Mouse (Mus musculus): ENCODE results near the gene Vmn2r19. TPM values are rescaled to one million over a fixed set of nuclear protein-coding genes. Genes with fewer than 3 reads are reported as not detected.
"Not testable (repeated sequence)": the region's sequence is repeated elsewhere in the genome, so short reads cannot be mapped to it uniquely, and the experiment has no call there.

The Vmn2r19 gene
- polyA plus RNA-seq, 2 experiments = not detected

GRCm38 (mm10) chr6:123289753-123290152 lies 18.4 kb upstream of the Vmn2r19 start, which contains the start of gene Clec4e:
Clec4e (minus strand) TSS chr6:123289870.
- no peak for DNase-seq (ENCODE audit: low spot score)
- Histone ChIP-seq H3K36me3 (ENCODE audit: control insufficient read depth, insufficient read depth, low read length) (no peaks in the 10 kb centered on the region), H3K4me3 (replicated peaks; ENCODE audit: low read length) (no peak within 1 kb of the TSS), H3K27ac (replicated peaks; ENCODE audit: low read depth, low read length) (no peak within 1 kb of the TSS), H3K9ac (ENCODE audit: low read depth, low read length, severe bottlenecking) (no peak within 1 kb of the TSS), H3K9me3 (ENCODE audit: control insufficient read depth, low read length) (no peaks in the 10 kb centered on the region), H3K27me3 (ENCODE audit: control insufficient read depth, insufficient read depth, low read length) (no peaks in the 10 kb centered on the region), H3K4me2 (replicated peaks; ENCODE audit: low read depth, low read length, severe bottlenecking) (no peak within 1 kb of the TSS), H3K4me1 (ENCODE audit: control insufficient read depth, insufficient read depth, low read length) (no peaks in the 10 kb centered on the region)
- WGBS = 84% methylated on average over 4 of the region's 4 CpGs
- ATAC-seq (ENCODE audit: low FRiP score, low read depth) = no peak
- TF ChIP-seq POLR2A (IDR thresholded peaks at IDR 0.05; ENCODE audit: borderline replicate concordance, extremely low read depth, insufficient read depth, insufficient read length) = no peak

GRCm38 (mm10) chr6:123292751-123293400 lies 15.3 kb upstream of the Vmn2r19 start:
- ATAC-seq (ENCODE audit: low FRiP score, low read depth) (no peak), DNase-seq (ENCODE audit: low spot score) (no peak)
- WGBS = 96% methylated on average over 1 of the region's 1 CpGs
- Histone ChIP-seq H3K36me3 (ENCODE audit: control insufficient read depth, insufficient read depth, low read length) (no peaks in the 10 kb centered on the region), H3K27me3 (ENCODE audit: control insufficient read depth, insufficient read depth, low read length) (no peaks in the 10 kb centered on the region), H3K9me3 (ENCODE audit: control insufficient read depth, low read length) (no peaks in the 10 kb centered on the region), H3K9ac (ENCODE audit: low read depth, low read length, severe bottlenecking) (no peak overlapping the region), H3K4me1 (ENCODE audit: control insufficient read depth, insufficient read depth, low read length) (no peaks in the 10 kb centered on the region), H3K27ac (replicated peaks; ENCODE audit: low read depth, low read length) (no peak overlapping the region), H3K4me3 (replicated peaks; ENCODE audit: low read length) (no peak overlapping the region), H3K4me2 (replicated peaks; ENCODE audit: low read depth, low read length, severe bottlenecking) (no peak overlapping the region)
- TF ChIP-seq POLR2A (IDR thresholded peaks at IDR 0.05; ENCODE audit: borderline replicate concordance, extremely low read depth, insufficient read depth, insufficient read length) = no peak

- H3K4me2 ChIP-seq (replicated peaks; ENCODE audit: low read depth, low read length, severe bottlenecking); ATAC-seq (ENCODE audit: low FRiP score, low read depth); DNase-seq (ENCODE audit: low spot score); H3K9ac ChIP-seq (ENCODE audit: low read depth, low read length, severe bottlenecking); H3K4me1 ChIP-seq (ENCODE audit: control insufficient read depth, insufficient read depth, low read length); H3K27me3 ChIP-seq (ENCODE audit: control insufficient read depth, insufficient read depth, low read length); H3K9me3 ChIP-seq (ENCODE audit: control insufficient read depth, low read length); H3K4me3 ChIP-seq (replicated peaks; ENCODE audit: low read length); H3K36me3 ChIP-seq (ENCODE audit: control insufficient read depth, insufficient read depth, low read length); H3K27ac ChIP-seq (replicated peaks; ENCODE audit: low read depth, low read length): not testable (repeated sequence)
- WGBS = 86% methylated on average over 11 of the region's 11 CpGs
These were observed 14.6 kb upstream of the Vmn2r19 start for GRCm38 (mm10) chr6:123293509-123293908.

- no peak for ATAC-seq (ENCODE audit: low FRiP score, low read depth)
- H3K4me2 ChIP-seq (replicated peaks; ENCODE audit: low read depth, low read length, severe bottlenecking) = no peak overlapping the region
- no peak overlapping the region for H3K9ac ChIP-seq (ENCODE audit: low read depth, low read length, severe bottlenecking)
- H3K4me3 ChIP-seq (replicated peaks; ENCODE audit: low read length) = no peak overlapping the region
- no peaks in the 10 kb centered on the region for H3K4me1 ChIP-seq (ENCODE audit: control insufficient read depth, insufficient read depth, low read length)
- H3K9me3 ChIP-seq (ENCODE audit: control insufficient read depth, low read length) = no peaks in the 10 kb centered on the region
- H3K36me3 ChIP-seq (ENCODE audit: control insufficient read depth, insufficient read depth, low read length) = no peaks in the 10 kb centered on the region
- no peak overlapping the region for H3K27ac ChIP-seq (replicated peaks; ENCODE audit: low read depth, low read length)
- no peak for DNase-seq (ENCODE audit: low spot score)
- no peak for TF ChIP-seq POLR2A (IDR thresholded peaks at IDR 0.05; ENCODE audit: borderline replicate concordance, extremely low read depth, insufficient read depth, insufficient read length)
- H3K27me3 ChIP-seq (ENCODE audit: control insufficient read depth, insufficient read depth, low read length) = no peaks in the 10 kb centered on the region
- WGBS = 69% methylated on average over 1 of the region's 1 CpGs
These were observed 11.4 kb upstream of the Vmn2r19 start for GRCm38 (mm10) chr6:123296687-123297086.

- not testable (repeated sequence) for H3K36me3 ChIP-seq (ENCODE audit: control insufficient read depth, insufficient read depth, low read length); H3K4me2 ChIP-seq (replicated peaks; ENCODE audit: low read depth, low read length, severe bottlenecking); H3K27ac ChIP-seq (replicated peaks; ENCODE audit: low read depth, low read length); H3K4me1 ChIP-seq (ENCODE audit: control insufficient read depth, insufficient read depth, low read length); H3K4me3 ChIP-seq (replicated peaks; ENCODE audit: low read length); H3K27me3 ChIP-seq (ENCODE audit: control insufficient read depth, insufficient read depth, low read length); H3K9me3 ChIP-seq (ENCODE audit: control insufficient read depth, low read length); ATAC-seq (ENCODE audit: low FRiP score, low read depth); DNase-seq (ENCODE audit: low spot score); H3K9ac ChIP-seq (ENCODE audit: low read depth, low read length, severe bottlenecking)
- WGBS = 85% methylated on average over 7 of the region's 7 CpGs
These were observed 1.8 kb upstream of the Vmn2r19 start for GRCm38 (mm10) chr6:123306315-123306714.

- Histone ChIP-seq H3K36me3 (ENCODE audit: control insufficient read depth, insufficient read depth, low read length) (no peaks in the 10 kb centered on the region), H3K9ac (ENCODE audit: low read depth, low read length, severe bottlenecking) (no peak overlapping the region), H3K27ac (replicated peaks; ENCODE audit: low read depth, low read length) (no peak overlapping the region), H3K4me2 (replicated peaks; ENCODE audit: low read depth, low read length, severe bottlenecking) (no peak overlapping the region), H3K27me3 (ENCODE audit: control insufficient read depth, insufficient read depth, low read length) (no peaks in the 10 kb centered on the region), H3K9me3 (ENCODE audit: control insufficient read depth, low read length) (no peaks in the 10 kb centered on the region), H3K4me3 (replicated peaks; ENCODE audit: low read length) (no peak overlapping the region), H3K4me1 (ENCODE audit: control insufficient read depth, insufficient read depth, low read length) (no peaks in the 10 kb centered on the region)
- 38% methylated on average over 2 of the region's 2 CpGs for WGBS
- DNase-seq (ENCODE audit: low spot score) = no peak
- TF ChIP-seq POLR2A (IDR thresholded peaks at IDR 0.05; ENCODE audit: borderline replicate concordance, extremely low read depth, insufficient read depth, insufficient read length) = no peak
- no peak for ATAC-seq (ENCODE audit: low FRiP score, low read depth)
These were observed 24.4 kb downstream of the Vmn2r19 start for GRCm38 (mm10) chr6:123332503-123332902.
